Mouse (Mus musculus) limb, embryonic 11.5 days (tissue): ENCODE measurements around the gene Dnajb12. TPM values are rescaled to one million over a fixed set of nuclear protein-coding genes. Genes with fewer than 3 reads are reported as not detected.

Source experiments
- ATAC-seq: fragments of 200-750 bp; cut with Nextera tagmentation; 2 replicates; pipeline ENCODE4 v1.8.0; 2017; ENCODE audit warnings: low read depth; ENCODE audit not compliant: insufficient number of reproducible peaks, low FRiP score, low TSS enrichment
- DNase-seq: peaks from one replicate; pipeline ENCODE4 v3.0.0-alpha.2; 2015; ENCODE audit warnings: low spot score
- H3K27ac ChIP-seq: fragments of 300-500 bp; sonication (generic); replicated peaks from 2 replicates; pipeline ENCODE4 v1.5.1; 2014; ENCODE audit warnings: low read depth, mild to moderate bottlenecking, low read length
- H3K27me3 ChIP-seq: fragments of 300-500 bp; sonication (generic); 2 replicates; pipeline ENCODE4 v1.6.1; 2014; ENCODE audit warnings: mild to moderate bottlenecking, low read length, mixed read lengths; ENCODE audit not compliant: control insufficient read depth, insufficient read depth
- H3K36me3 ChIP-seq: fragments of 300-500 bp; sonication (generic); 2 replicates; pipeline ENCODE4 v1.6.1; 2014; ENCODE audit warnings: mild to moderate bottlenecking, low read length, moderate library complexity, mixed read lengths; ENCODE audit not compliant: control insufficient read depth, insufficient read depth
- H3K4me1 ChIP-seq: fragments of 300-500 bp; sonication (generic); 2 replicates; pipeline ENCODE4 v1.6.1; 2014; ENCODE audit warnings: low read length, mixed read lengths; ENCODE audit not compliant: control insufficient read depth, insufficient read depth
- H3K4me2 ChIP-seq: fragments of 300-500 bp; sonication (generic); 2 replicates; pipeline ENCODE4 v1.6.1; 2014; ENCODE audit warnings: low read depth, mild to moderate bottlenecking, moderate library complexity; ENCODE audit not compliant: severe bottlenecking
- H3K4me3 ChIP-seq: fragments of 300-500 bp; sonication (generic); 2 replicates; pipeline ENCODE4 v1.5.1; 2014; ENCODE audit warnings: low read depth, low read length
- H3K9ac ChIP-seq: fragments of 300-500 bp; sonication (generic); 2 replicates; pipeline ENCODE4 v1.6.1; 2014; ENCODE audit warnings: mild to moderate bottlenecking, low read length
- H3K9me3 ChIP-seq: fragments of 300-500 bp; sonication (generic); 2 replicates; pipeline ENCODE4 v1.6.1; 2016; ENCODE audit warnings: low read length; ENCODE audit not compliant: control insufficient read depth
- WGBS: fragments of 180-500 bp; shearing (Covaris S2); extraction: QIAGEN DNeasy Blood & Tissue Kit; methylation state at CpG from one replicate; pipeline ENCODE4 v1.1.7; 2014; 5-methylcytosine and 5-hydroxymethylcytosine counted together
- polyA plus RNA-seq: library from polyadenylated mRNA; unstranded; fragments of >200 nt; fragmentation: Nextera tagmentation; extraction: Ambion mirVana; gene quantifications from 2 replicates; pipeline ENCODE4 v1.2.1, GENCODE M21; 2014

The Dnajb12 gene
- polyA plus RNA-seq, 1 experiment from 2014 or later: 23.8 TPM

GRCm38 (mm10) chr10:59901986-59902605, 22.7 kb downstream of the Dnajb12 start:
- H3K4me1 ChIP-seq: peaks cover 55% of the 10 kb centered on the region
- no peak overlapping the region for H3K4me3 ChIP-seq
- WGBS: 82% methylated on average over 8 of the region's 8 CpGs
- 0 out of 2 replicates have a peak overlapping the region, but pooled peaks have one; percentile 7 for H3K9ac ChIP-seq
- H3K27me3 ChIP-seq: no peaks in the 10 kb centered on the region; the same call in 1 of the 2 replicates
- H3K27ac ChIP-seq: peak overlapping the region; percentile 57; the same call in 1 of the 2 replicates
- H3K4me2 ChIP-seq: no peak overlapping the region
- peaks cover 10% of the 10 kb centered on the region for H3K36me3 ChIP-seq
- no peaks in the 10 kb centered on the region for H3K9me3 ChIP-seq
- ATAC-seq (no peak), DNase-seq (no peak)

DNA sequence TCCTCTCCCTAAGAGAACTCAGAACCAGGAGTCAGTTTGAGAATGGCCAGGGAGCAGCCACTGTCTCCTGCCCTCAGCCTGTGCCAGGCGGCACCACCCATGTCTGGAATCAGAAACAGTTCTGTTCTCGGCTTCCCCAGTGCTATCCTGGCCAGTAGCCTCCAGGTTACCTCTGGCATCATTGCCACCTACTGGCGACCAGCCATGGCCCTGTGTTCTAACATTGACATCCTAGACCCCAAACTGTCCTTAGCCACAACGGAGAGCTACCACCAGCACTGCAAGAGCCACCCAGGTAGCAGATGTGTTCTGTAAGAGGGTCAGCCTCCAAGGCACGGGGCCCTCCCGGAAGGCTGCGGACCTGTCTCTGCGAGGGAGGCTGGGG, 23.2 kb downstream of the Dnajb12 start:
- Histone ChIP-seq H3K27me3 (no peaks in the 10 kb centered on the region; the same call in 1 of the 2 replicates), H3K9ac (0 out of 2 replicates have a peak overlapping the region, but pooled peaks have one; percentile 7), H3K4me1 (peaks cover 55% of the 10 kb centered on the region), H3K9me3 (no peaks in the 10 kb centered on the region), H3K4me3 (no peak overlapping the region), H3K4me2 (no peak overlapping the region), H3K27ac (peak overlapping the region; percentile 57; the same call in 1 of the 2 replicates), H3K36me3 (peaks cover 5% of the 10 kb centered on the region; the same call in 1 of the 2 replicates)
- ATAC-seq (no peak), DNase-seq (no peak)
- WGBS: 49% methylated on average over 8 of the region's 8 CpGs

- no peak for DNase-seq
- Histone ChIP-seq H3K4me2 (no peak overlapping the region), H3K27me3 (no peaks in the 10 kb centered on the region; the same call in 1 of the 2 replicates), H3K36me3 (peaks cover 3% of the 10 kb centered on the region; the same call in 1 of the 2 replicates), H3K4me3 (no peak overlapping the region), H3K4me1 (peaks cover 57% of the 10 kb centered on the region), H3K27ac (peak overlapping the region; percentile 57; the same call in 1 of the 2 replicates), H3K9ac (no peak overlapping the region), H3K9me3 (no peaks in the 10 kb centered on the region)
- 47% methylated on average over 7 of the region's 7 CpGs for WGBS
- no peak for ATAC-seq
These were observed 23.8 kb downstream of the Dnajb12 start for GRCm38 (mm10) chr10:59903170-59903569.

GRCm38 (mm10) chr10:59907080-59907609, 27.8 kb downstream of the Dnajb12 start:
- Histone ChIP-seq H3K4me2 (no peak overlapping the region), H3K27ac (peak overlapping the region; percentile 36; the same call in 1 of the 2 replicates), H3K9ac (no peak overlapping the region), H3K4me1 (peaks cover 50% of the 10 kb centered on the region), H3K27me3 (no peaks in the 10 kb centered on the region; the same call in 1 of the 2 replicates), H3K36me3 (no peaks in the 10 kb centered on the region; the same call in 1 of the 2 replicates), H3K9me3 (no peaks in the 10 kb centered on the region), H3K4me3 (no peak overlapping the region)
- DNase-seq (no peak), ATAC-seq (0 out of 2 replicates have a peak, but pooled peaks have one; percentile 42)
- WGBS: 86% methylated on average over 3 of the region's 3 CpGs

DNA sequence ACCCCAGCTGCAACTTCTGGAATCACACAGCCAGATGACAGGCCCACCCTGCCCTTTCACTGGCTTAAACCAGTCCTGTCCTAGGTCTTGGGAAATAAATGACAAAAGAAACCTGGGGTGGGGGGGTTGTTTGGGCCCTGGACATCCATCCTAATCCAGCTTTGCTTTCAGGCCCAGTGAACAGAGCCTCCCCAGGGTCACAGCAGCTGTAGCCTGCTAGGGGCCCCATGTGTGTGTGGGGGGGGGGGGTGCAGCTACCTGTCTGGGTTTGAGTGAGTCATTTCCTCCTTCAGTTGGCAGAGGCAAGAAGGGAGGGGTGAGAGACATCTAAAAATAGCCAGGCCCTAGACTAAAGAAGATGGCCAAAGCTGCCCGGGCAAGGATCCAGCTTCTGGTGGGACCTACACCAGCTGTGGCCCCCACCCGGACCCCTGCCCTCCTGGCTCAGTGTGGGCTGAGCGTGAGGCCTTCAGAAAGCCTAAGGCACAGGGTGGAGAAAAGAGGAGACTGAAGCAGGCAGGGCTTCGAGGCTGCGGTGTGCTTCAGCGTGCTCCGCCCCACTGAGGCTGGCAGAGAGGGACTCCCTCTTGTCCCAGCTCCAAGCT, 28.4 kb downstream of the Dnajb12 start:
- no peak for DNase-seq

GRCm38 (mm10) chr10:59908776-59909315, 29.5 kb downstream of the Dnajb12 start:
- Histone ChIP-seq H3K9me3 (no peaks in the 10 kb centered on the region), H3K4me2 (no peak overlapping the region), H3K9ac (no peak overlapping the region), H3K4me1 (peaks cover 45% of the 10 kb centered on the region), H3K36me3 (no peaks in the 10 kb centered on the region), H3K27me3 (no peaks in the 10 kb centered on the region), H3K27ac (peak overlapping the region; percentile 32; the same call in 1 of the 2 replicates), H3K4me3 (no peak overlapping the region)
- WGBS: 57% methylated on average over 7 of the region's 7 CpGs
- ATAC-seq (no peak), DNase-seq (no peak)

More for the DNA sequence above, 28.4 kb downstream of the Dnajb12 start:
- Histone ChIP-seq H3K9me3 (no peaks in the 10 kb centered on the region), H3K36me3 (no peaks in the 10 kb centered on the region), H3K9ac (no peak overlapping the region), H3K4me2 (no peak overlapping the region), H3K4me1 (peaks cover 49% of the 10 kb centered on the region), H3K27ac (peak overlapping the region; percentile 30; the same call in 1 of the 2 replicates), H3K4me3 (no peak overlapping the region), H3K27me3 (no peaks in the 10 kb centered on the region)
- 0 out of 2 replicates have a peak, but pooled peaks have one; percentile 8 for ATAC-seq
- 53% methylated on average over 7 of the region's 7 CpGs for WGBS

GRCm38 (mm10) chr10:59909357-59909847, 30.0 kb downstream of the Dnajb12 start:
- H3K4me2 ChIP-seq: peak overlapping the region; percentile 26; the same call in 1 of the 2 replicates
- H3K9me3 ChIP-seq: no peaks in the 10 kb centered on the region
- H3K4me3 ChIP-seq: no peak overlapping the region
- WGBS: 9% methylated on average over 14 of the region's 14 CpGs
- DNase-seq: no peak
- ATAC-seq: peak; percentile 19; the same call in 1 of the 2 replicates
- no peaks in the 10 kb centered on the region for H3K36me3 ChIP-seq
- no peak overlapping the region for H3K9ac ChIP-seq
- peaks cover 45% of the 10 kb centered on the region for H3K4me1 ChIP-seq
- H3K27me3 ChIP-seq: no peaks in the 10 kb centered on the region
- H3K27ac ChIP-seq: peak overlapping the region; percentile 32; the same call in 1 of the 2 replicates

GRCm38 (mm10) chr10:59911091-59911490, 31.7 kb downstream of the Dnajb12 start:
- H3K36me3 ChIP-seq: no peaks in the 10 kb centered on the region
- peak overlapping the region; percentile 38; the same call in 1 of the 2 replicates for H3K4me2 ChIP-seq
- H3K4me3 ChIP-seq: no peak overlapping the region
- peak overlapping the region; percentile 74 for H3K27ac ChIP-seq
- no peaks in the 10 kb centered on the region for H3K27me3 ChIP-seq
- no peak overlapping the region for H3K9ac ChIP-seq
- H3K9me3 ChIP-seq: no peaks in the 10 kb centered on the region
- DNase-seq (no peak), ATAC-seq (no peak)
- H3K4me1 ChIP-seq: peaks cover 50% of the 10 kb centered on the region
- 30% methylated on average over 6 of the region's 6 CpGs for WGBS
